ENCODE assay signal across 13 mouse cellular contexts in genomic region chr7:79269411-79269810, GRCm38 (mm10). TPM values are rescaled to one million over a fixed set of nuclear protein-coding genes. Genes with fewer than 3 reads are reported as not detected.
DNase-seq lines count a peak whose midpoint lies in the region; ATAC-seq and TF ChIP-seq lines count a peak whose summit lies in the region.
"Had no signal": no experiment of that assay in that cellular context is flagged by ENCODE, and none has a peak within 500 bp of the region (broad histone marks: within the 10 kb centered on the region; RNA-seq: fewer than 3 reads in every experiment).

No protein-coding gene starts in this region.

- no peak for DNase-seq in forebrain, embryonic 10.5 days (ENCODE audit: extremely low spot score, low spot score)
- DNase-seq in forebrain, embryonic 11.5 days (ENCODE audit: low spot score) = no peak
- DNase-seq in c-Kit-positive CD71-positive TER-119-negative erythroid progenitor cells, embryonic 14.5 days (ENCODE audit: low read depth) = peak; percentile 63
- peak in 1 of 3 experiments; percentile 70 for DNase-seq in liver, embryonic 14.5 days (ENCODE audit: low read depth in 3 of 3, low spot score in 3 of 3)
- DNase-seq in cerebellum, postnatal 14 days = no peak
- DNase-seq in embryo, embryonic 9.5 days (ENCODE audit: extremely low spot score) = no peak
- DNase-seq: cerebellum, adult 11 months; left cerebral cortex, postnatal 4 days; right cerebral cortex, postnatal 14 days; thymus, adult 18-20 months had no signal

- no peak overlapping the region for H3K9ac ChIP-seq in forebrain, embryonic 11.5 days (ENCODE audit: low read length)
- H3K9ac ChIP-seq in liver, embryonic 14.5 days (replicated peaks) = peak overlapping the region; percentile 67
- H3K9ac ChIP-seq: lung, embryonic 15.5 days had no signal

- H3K27ac ChIP-seq in forebrain, embryonic 10.5 days = 0 out of 2 replicates have a peak overlapping the region, but pooled peaks have one; percentile 0
- H3K27ac ChIP-seq in forebrain, embryonic 11.5 days (ENCODE audit: low read depth, low read length) = no peak overlapping the region
- H3K27ac ChIP-seq in liver, embryonic 14.5 days = peak overlapping the region; percentile 97
- H3K27ac ChIP-seq: lung, embryonic 15.5 days had no signal

- H3K36me3 ChIP-seq in forebrain, embryonic 10.5 days (replicated peaks) = no peaks in the 10 kb centered on the region
- no peaks in the 10 kb centered on the region for H3K36me3 ChIP-seq in forebrain, embryonic 11.5 days (ENCODE audit: control insufficient read depth, insufficient read depth, low read length)
- no peaks in the 10 kb centered on the region for H3K36me3 ChIP-seq in C2C12 (ENCODE audit: control insufficient read depth, insufficient read depth)
- H3K36me3 ChIP-seq in liver, embryonic 14.5 days (replicated peaks; ENCODE audit: control insufficient read depth, insufficient read depth, low read depth) = no peaks in the 10 kb centered on the region
- H3K36me3 ChIP-seq: lung, embryonic 15.5 days had no signal

- no peak for ATAC-seq in forebrain, embryonic 11.5 days (replicated peaks; ENCODE audit: low FRiP score)
- peak; percentile 34 for ATAC-seq in liver, embryonic 14.5 days (ENCODE audit: insufficient read depth)
- no peak for ATAC-seq in cerebellum, adult (ENCODE audit: insufficient number of reproducible peaks, low FRiP score, low TSS enrichment)

- peaks cover 14% of the 10 kb centered on the region for H3K79me2 ChIP-seq in C2C12 (ENCODE audit: control insufficient read depth, insufficient read depth)

- no peak for TF ChIP-seq EP300 in liver, embryonic 14.5 days (IDR thresholded peaks at IDR 0.05; ENCODE audit: low read depth)

- no peak overlapping the region for H3ac ChIP-seq in C2C12 (ENCODE audit: control insufficient read depth, insufficient read length, low read depth)

- no peak overlapping the region for H3K4me2 ChIP-seq in forebrain, embryonic 11.5 days (ENCODE audit: low read depth, low read length, severe bottlenecking)
- peak overlapping the region; percentile 83 for H3K4me2 ChIP-seq in liver, embryonic 14.5 days (ENCODE audit: low read depth)
- H3K4me2 ChIP-seq: lung, embryonic 15.5 days had no signal

- H3K4me1 ChIP-seq in forebrain, embryonic 10.5 days = peaks cover 30% of the 10 kb centered on the region
- H3K4me1 ChIP-seq in forebrain, embryonic 11.5 days (replicated peaks; ENCODE audit: control insufficient read depth, insufficient read depth, low read length) = 0 out of 2 replicates have a peak, but pooled peaks cover 5% of the 10 kb centered on the region
- H3K4me1 ChIP-seq in liver, embryonic 14.5 days (replicated peaks; ENCODE audit: control insufficient read depth in 2 of 2, insufficient read depth in 2 of 2, low read length in 1 of 2) = peaks cover 53 to 56% of the 10 kb centered on the region in 2 experiments

- 49% methylated on average over 8 of the region's 8 CpGs for WGBS in forebrain, embryonic 10.5 days
- WGBS in forebrain, embryonic 11.5 days = 44% methylated on average over 8 of the region's 8 CpGs
- WGBS in liver, embryonic 14.5 days (ENCODE audit: insufficient replicate concordance) = 15% methylated on average over 8 of the region's 8 CpGs

- H3K4me3 ChIP-seq in forebrain, embryonic 10.5 days = no peak overlapping the region
- H3K4me3 ChIP-seq in forebrain, embryonic 11.5 days (ENCODE audit: low read depth, low read length) = no peak overlapping the region
- H3K4me3 ChIP-seq in C2C12 (ENCODE audit: insufficient read depth, poor library complexity, severe bottlenecking) = no peak overlapping the region
- peak overlapping the region; percentile 2 to 37; a peak in 3 of 4 replicates for H3K4me3 ChIP-seq in liver, embryonic 14.5 days (ENCODE audit: insufficient read depth in 1 of 2, low read depth in 2 of 2, low read length in 2 of 2)
- H3K4me3 ChIP-seq: lung, embryonic 15.5 days had no signal

- peaks cover 13% of the 10 kb centered on the region for H3K79me3 ChIP-seq in C2C12 (ENCODE audit: low read depth)

- no peaks in the 10 kb centered on the region for H3K9me3 ChIP-seq in forebrain, embryonic 10.5 days
- no peaks in the 10 kb centered on the region for H3K9me3 ChIP-seq in forebrain, embryonic 11.5 days (ENCODE audit: control insufficient read depth, low read length)
- H3K9me3 ChIP-seq in liver, embryonic 14.5 days (ENCODE audit: control insufficient read depth, low read length) = no peaks in the 10 kb centered on the region
- H3K9me3 ChIP-seq: lung, embryonic 15.5 days had no signal

- TF ChIP-seq CTCF in C2C12 (IDR thresholded peaks at IDR 0.05; ENCODE audit: control insufficient read depth, insufficient read depth, insufficient read length) = no peak
- no peak for TF ChIP-seq CTCF in liver, embryonic 14.5 days (IDR thresholded peaks at IDR 0.05; ENCODE audit: low read depth)

- no peaks in the 10 kb centered on the region for H3K27me3 ChIP-seq in forebrain, embryonic 10.5 days (ENCODE audit: poor library complexity, severe bottlenecking)
- H3K27me3 ChIP-seq in forebrain, embryonic 11.5 days (ENCODE audit: control insufficient read depth, insufficient read depth, low read length) = no peaks in the 10 kb centered on the region
- H3K27me3 ChIP-seq in C2C12 (ENCODE audit: control insufficient read depth, insufficient read depth, insufficient read length) = no peaks in the 10 kb centered on the region
- H3K27me3 ChIP-seq in liver, embryonic 14.5 days (ENCODE audit: control insufficient read depth, insufficient read depth, low read length) = no peaks in the 10 kb centered on the region
- H3K27me3 ChIP-seq: lung, embryonic 15.5 days had no signal

TF ChIP-seq in C2C12, 6 proteins besides CTCF, POLR2A, EP300 and RAD21:
- TF ChIP-seq MAX (IDR thresholded peaks at IDR 0.05) (peak; percentile 44), MYOG (IDR thresholded peaks at IDR 0.05; ENCODE audit: control insufficient read depth, extremely low read depth, insufficient read length) (no peak)
TF ChIP-seq in C2C12: peak in this region for 1.

RNA-seq across cellular contexts. Expression of gene Abhd2, which starts 3.6 kb away (rescaled TPM):
- 7.6 and 8.6 TPM in 2 replicates for polyA plus RNA-seq in forebrain, embryonic 10.5 days (2016; fragmentation: Nextera tagmentation; extraction: Ambion mirVana)
- polyA plus RNA-seq in forebrain, embryonic 11.5 days (2014; fragmentation: Nextera tagmentation; extraction: Ambion mirVana) = 13.2 and 14.1 TPM in 2 replicates
- polyA plus RNA-seq in C2C12 (2012; fragmentation: generic; extraction: Trizol) = 28.3 TPM
- 5.6 and 6.0 TPM in 2 replicates for polyA plus RNA-seq in liver, embryonic 14.5 days (2012; rRNA removed)
- polyA plus RNA-seq in liver, embryonic 14.5 days (2014; fragmentation: Nextera tagmentation; extraction: Ambion mirVana) = 11.4 TPM in 2 replicates

Comparison
In these comparisons a context has a peak if more than half of its experiments do, and no peak if none do; other contexts are left out.
1. H3K4me3 ChIP-seq: peak in liver, embryonic 14.5 days (2 of 2); none in forebrain, embryonic 10.5 days (single experiment), forebrain, embryonic 11.5 days (single experiment) and C2C12 (single experiment).